In the genomic region with DNA sequence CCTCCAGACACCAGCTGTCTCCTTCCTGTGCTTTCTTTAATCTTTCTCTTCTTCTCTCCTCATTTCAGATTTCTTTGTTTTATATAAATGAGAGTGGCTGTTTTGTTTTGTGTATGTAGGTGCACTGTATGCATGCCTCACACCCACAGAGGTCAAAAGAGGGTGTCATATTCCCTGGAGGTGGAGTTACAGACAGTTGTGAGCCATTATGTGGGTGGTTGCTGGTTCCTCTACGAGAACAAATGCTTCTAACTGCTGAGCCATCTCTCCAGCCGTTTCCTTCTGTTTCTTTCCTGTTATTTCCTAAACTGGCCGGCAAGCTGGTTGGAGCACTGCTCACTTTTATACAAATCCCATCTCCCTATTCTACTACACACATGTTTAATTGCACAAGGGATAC, we compare ENCODE assay signal across 1 mouse cellular context.
TF ChIP-seq lines count a peak whose summit lies in the region.

No protein-coding gene starts in this region.

TF ChIP-seq in myocyte, 11 proteins besides CTCF, POLR2A, EP300 and RAD21 (continued from another document):
- no peak for TF ChIP-seq CEBPB (IDR thresholded peaks at IDR 0.05; ENCODE audit: insufficient read depth, poor library complexity, severe bottlenecking)
- TF ChIP-seq POLR2AphosphoS2 (IDR thresholded peaks at IDR 0.05; ENCODE audit: insufficient read length, low read depth): no peak
- TF ChIP-seq SRF (IDR thresholded peaks at IDR 0.05; ENCODE audit: control insufficient read depth, insufficient read length, low read depth): no peak
- TF ChIP-seq REST (IDR thresholded peaks at IDR 0.05; ENCODE audit: insufficient read depth, insufficient read length): no peak
